Mouse (Mus musculus) heart, adult 2 months (tissue): Measurements from ENCODE around the gene Clstn2. TPM values are rescaled to one million over a fixed set of nuclear protein-coding genes. Genes with fewer than 3 reads are reported as not detected.

Experiments used
- DNase-seq, 2 experiments: peaks; one replicate each; pipeline ENCODE4 v3.0.0; 2021
- H3K27ac ChIP-seq: fragments of 200-600 bp; 2 replicates; pipeline ENCODE4 v1.8.1; 2022
- H3K27me3 ChIP-seq: fragments of 200-500 bp; 2 replicates; pipeline ENCODE4 v1.6.1; 2012; ENCODE audit warnings: mild to moderate bottlenecking, low read length, inconsistent platforms, mixed read lengths; ENCODE audit not compliant: control insufficient read depth, insufficient read depth
- H3K36me3 ChIP-seq: fragments of 200-500 bp; 2 replicates; pipeline ENCODE4 v1.6.1; 2012; ENCODE audit warnings: low read length, inconsistent platforms; ENCODE audit not compliant: control insufficient read depth, insufficient read depth
- H3K4me1 ChIP-seq: fragments of 200-500 bp; 2 replicates; pipeline ENCODE4 v1.6.1; 2011; ENCODE audit warnings: low read length; ENCODE audit not compliant: control insufficient read depth, insufficient read depth
- H3K4me3 ChIP-seq: fragments of 200-600 bp; 2 replicates; pipeline ENCODE4 v1.8.1; 2022
- H3K79me2 ChIP-seq: fragments of 200-500 bp; replicated peaks from 2 replicates; pipeline ENCODE4 v1.6.1; 2012; ENCODE audit warnings: mild to moderate bottlenecking, inconsistent platforms, low read length, moderate library complexity, mixed read lengths; ENCODE audit not compliant: control insufficient read depth, insufficient read depth
- H3K9ac ChIP-seq: fragments of 200-500 bp; 2 replicates; pipeline ENCODE4 v1.6.1; 2012; ENCODE audit warnings: low read depth, mild to moderate bottlenecking, control low read depth, inconsistent platforms, low read length, mixed read lengths
- CTCF ChIP-seq: fragments of 200-600 bp; IDR thresholded peaks from 2 replicates; pipeline ENCODE4 v1.8.1; 2022; ENCODE audit warnings: antibody characterized with exemption, mild to moderate bottlenecking, moderate library complexity
- EP300 ChIP-seq: fragments of 200-500 bp; IDR thresholded peaks from 2 replicates; pipeline ENCODE4 v1.6.1; 2011; ENCODE audit warnings: low read depth, low read length, control low read depth; ENCODE audit not compliant: insufficient read depth
- POLR2A ChIP-seq: fragments of 200-500 bp; IDR thresholded peaks from 2 replicates; pipeline ENCODE4 v1.6.1; 2011; ENCODE audit warnings: mild to moderate bottlenecking, low read depth, low read length, control low read depth; ENCODE audit not compliant: insufficient read depth
- WGBS: fragments of 180-500 bp; shearing (Covaris S2); methylation state at CpG from one replicate; pipeline ENCODE4 v1.1.7; 2018; 5-methylcytosine and 5-hydroxymethylcytosine counted together
- intact Hi-C: fragments of 180-260 bp; cut with DNase I; formaldehyde crosslinking; loops from one replicate; pipeline ENCODE4 v1.15.1; 2025
- polyA plus RNA-seq: library from polyadenylated mRNA; depleted of rRNA; stranded (reverse); fragments of >200 nt; gene quantifications from 2 replicates; pipeline ENCODE4 v1.2.3, GENCODE M21; 2012
- total RNA-seq, 2 experiments: library from RNA; stranded (reverse); gene quantifications; 2 replicates each; pipeline ENCODE4 v1.2.3; 2021

The Clstn2 gene
- total and polyA plus RNA-seq, 3 experiments: 0.29 to 0.39 (median 0.37) TPM

DNA sequence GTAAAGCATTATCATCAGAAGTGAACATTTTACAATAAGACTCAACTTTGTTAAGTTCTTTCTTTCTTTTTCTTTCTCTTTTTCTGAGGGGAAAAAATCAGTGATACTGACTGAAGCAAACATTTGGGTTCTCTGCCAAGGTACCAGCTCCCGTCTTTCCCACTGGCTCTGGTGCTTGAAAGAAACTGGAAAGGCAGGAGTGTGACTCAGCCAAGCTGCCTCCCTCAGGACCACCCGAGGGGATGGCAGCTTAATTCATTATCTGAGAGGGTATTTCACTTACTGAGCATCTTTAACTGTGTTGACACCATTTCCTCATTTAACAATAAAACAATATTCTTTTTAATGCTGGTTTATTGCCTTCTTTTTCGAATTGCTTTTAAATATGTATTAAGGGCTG is 516.0 kb downstream of the Clstn2 start:
- Histone ChIP-seq H3K27ac (no peak overlapping the region), H3K36me3 (no peaks in the 10 kb centered on the region), H3K27me3 (no peaks in the 10 kb centered on the region), H3K9ac (no peak overlapping the region), H3K4me3 (no peak overlapping the region), H3K4me1 (no peaks in the 10 kb centered on the region), H3K79me2 (no peaks in the 10 kb centered on the region)
- TF ChIP-seq EP300 (no peak), POLR2A (no peak), CTCF (no peak)
- DNase-seq: no peak
- intact Hi-C loops: no loop called here
- 55% methylated on average over 3 of the region's 3 CpGs for WGBS

DNA sequence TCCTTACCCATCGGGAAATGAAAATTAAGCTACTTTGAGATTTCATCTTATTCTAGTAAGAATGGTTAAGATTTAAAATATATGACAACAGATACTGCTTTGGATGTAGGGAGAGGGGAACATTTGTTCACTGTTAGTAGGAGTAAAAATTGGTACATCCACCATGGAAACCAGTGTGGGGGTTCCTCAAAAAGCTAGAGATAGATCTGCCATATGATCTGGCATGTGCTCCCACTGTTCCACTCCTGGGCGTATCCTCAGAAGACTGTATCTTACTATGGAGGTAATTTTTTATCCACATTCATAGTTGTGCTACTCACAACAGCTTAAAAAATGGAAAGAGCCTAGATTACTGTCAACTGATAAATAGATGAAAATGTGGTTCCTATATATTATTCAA is 518.3 kb downstream of the Clstn2 start:
- Histone ChIP-seq H3K4me1 (no peaks in the 10 kb centered on the region), H3K27ac (no peak overlapping the region), H3K36me3 (no peaks in the 10 kb centered on the region), H3K4me3 (no peak overlapping the region), H3K9ac (no peak overlapping the region), H3K79me2 (no peaks in the 10 kb centered on the region), H3K27me3 (no peaks in the 10 kb centered on the region)
- intact Hi-C loops: no loop called here
- 82% methylated on average over 2 of the region's 2 CpGs for WGBS
- no peak for DNase-seq
- no peak for TF ChIP-seq POLR2A

DNA sequence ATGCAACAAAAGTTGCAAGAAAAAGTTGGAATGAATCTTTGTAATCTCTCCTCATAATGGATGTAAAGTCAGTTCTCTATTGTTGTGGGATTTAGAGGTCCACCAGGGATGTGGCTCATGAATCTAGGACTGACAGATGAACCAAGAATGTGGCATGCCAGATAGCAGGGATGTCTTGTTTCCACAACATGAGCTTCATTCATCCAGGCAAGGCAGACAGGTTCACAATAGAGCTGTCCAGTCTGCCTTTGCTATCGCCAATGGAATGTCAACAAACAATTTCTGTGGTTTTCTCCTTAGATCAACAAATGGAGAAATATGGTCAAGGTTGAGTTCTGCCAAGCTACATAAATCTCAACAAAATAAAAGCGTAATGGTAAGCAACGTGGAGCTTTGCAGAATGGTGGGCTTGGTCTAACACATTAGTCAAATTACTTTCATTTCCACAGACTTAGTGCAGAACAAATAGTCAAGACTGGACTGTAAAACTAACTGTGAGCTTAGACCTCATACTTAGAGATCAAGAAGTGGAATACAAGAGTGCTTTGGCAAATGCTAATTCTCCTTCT is 520.6 kb downstream of the Clstn2 start:
- Histone ChIP-seq H3K4me1 (no peaks in the 10 kb centered on the region), H3K36me3 (no peaks in the 10 kb centered on the region), H3K27ac (no peak overlapping the region), H3K79me2 (no peaks in the 10 kb centered on the region), H3K9ac (no peak overlapping the region), H3K27me3 (no peaks in the 10 kb centered on the region), H3K4me3 (no peak overlapping the region)
- TF ChIP-seq CTCF (no peak), POLR2A (no peak), EP300 (no peak)
- no peak for DNase-seq
- intact Hi-C loops: no loop called here
- 72% methylated on average over 3 of the region's 3 CpGs for WGBS

DNA sequence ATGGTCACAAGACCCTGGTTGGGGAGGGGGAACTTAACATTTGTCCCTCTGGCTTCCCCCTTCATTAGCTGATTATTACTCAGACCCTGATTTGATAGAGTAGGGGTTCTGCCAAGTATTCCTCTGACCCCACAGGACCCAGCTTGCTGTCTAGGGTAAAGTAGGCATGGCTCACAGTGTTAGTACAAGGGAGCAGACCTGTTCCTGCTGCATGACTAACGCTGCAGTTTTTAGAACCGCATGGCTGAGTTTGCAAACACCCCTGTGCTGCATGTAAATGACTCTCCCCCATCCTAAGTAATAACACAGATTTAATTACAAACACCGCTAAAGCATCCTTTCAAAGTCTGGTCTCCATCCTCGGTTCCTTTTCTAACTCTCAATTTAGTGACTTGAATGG is 531.6 kb downstream of the Clstn2 start:
- no peak overlapping the region for H3K27ac ChIP-seq
- no peaks in the 10 kb centered on the region for H3K27me3 ChIP-seq
- no peaks in the 10 kb centered on the region for H3K79me2 ChIP-seq
- H3K4me3 ChIP-seq: no peak overlapping the region
- no peak for DNase-seq
- no peaks in the 10 kb centered on the region for H3K36me3 ChIP-seq
- intact Hi-C loops: no loop called here
- TF ChIP-seq POLR2A (no peak), EP300 (no peak), CTCF (no peak)
- 74% methylated on average over 4 of the region's 4 CpGs for WGBS
- H3K4me1 ChIP-seq: no peaks in the 10 kb centered on the region
- H3K9ac ChIP-seq: no peak overlapping the region

DNA sequence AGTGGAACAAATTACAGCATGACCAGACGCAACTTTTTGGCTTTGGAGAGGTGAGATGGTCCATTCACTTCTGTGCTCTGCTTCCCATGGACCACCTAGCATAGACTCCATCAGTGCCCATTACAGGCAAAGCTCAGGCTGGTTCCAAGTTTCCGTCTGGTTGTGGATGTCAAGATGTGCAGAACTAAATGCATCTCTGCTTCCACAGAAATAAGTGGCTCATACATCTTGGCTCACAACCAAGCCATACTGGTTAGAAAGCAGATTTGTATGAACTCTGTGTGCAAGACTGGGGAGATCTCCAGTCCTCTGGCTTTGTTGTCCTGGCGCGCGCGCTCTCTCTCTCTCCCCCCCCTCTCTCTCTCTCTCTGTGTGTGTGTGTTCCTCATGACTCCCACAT is 537.9 kb downstream of the Clstn2 start:
- no peaks in the 10 kb centered on the region for H3K4me1 ChIP-seq
- H3K27me3 ChIP-seq: no peaks in the 10 kb centered on the region
- 91% methylated on average over 6 of the region's 6 CpGs for WGBS
- no peaks in the 10 kb centered on the region for H3K36me3 ChIP-seq
- no peak for TF ChIP-seq EP300
- no peak for TF ChIP-seq CTCF
- no peak for TF ChIP-seq POLR2A
- DNase-seq: no peak
- H3K27ac ChIP-seq: no peak overlapping the region
- no peaks in the 10 kb centered on the region for H3K79me2 ChIP-seq
- H3K4me3 ChIP-seq: no peak overlapping the region
- H3K9ac ChIP-seq: no peak overlapping the region
- intact Hi-C loops: no loop called here

DNA sequence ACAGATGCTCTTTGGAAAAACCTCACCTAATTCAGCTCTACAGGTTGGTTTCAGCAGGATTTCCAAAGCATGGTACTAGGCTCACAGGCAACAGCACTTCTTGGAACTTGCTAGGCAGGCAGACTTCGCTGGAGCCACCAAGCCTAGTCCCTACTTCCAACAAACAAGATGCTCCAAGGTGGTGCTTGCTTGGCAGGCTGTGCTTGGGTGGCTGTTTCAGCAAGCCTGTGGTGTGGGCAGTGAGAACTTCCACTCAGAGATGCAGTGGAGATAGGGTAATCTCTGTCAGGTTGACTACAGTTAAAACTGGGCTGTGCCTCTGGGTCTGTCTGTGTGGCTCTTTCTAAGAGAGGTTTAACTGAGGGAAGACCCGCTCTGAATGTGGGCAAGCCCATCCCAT is 541.4 kb downstream of the Clstn2 start:
- 68% methylated on average over 2 of the region's 2 CpGs for WGBS
- TF ChIP-seq EP300 (no peak), CTCF (no peak), POLR2A (no peak)
- no peaks in the 10 kb centered on the region for H3K36me3 ChIP-seq
- no peak overlapping the region for H3K9ac ChIP-seq
- no peak for DNase-seq
- H3K79me2 ChIP-seq: no peaks in the 10 kb centered on the region
- intact Hi-C loops: no loop called here
- H3K27ac ChIP-seq: no peak overlapping the region
- no peak overlapping the region for H3K4me3 ChIP-seq
- H3K4me1 ChIP-seq: no peaks in the 10 kb centered on the region
- no peaks in the 10 kb centered on the region for H3K27me3 ChIP-seq
